Mouse (Mus musculus): Measurements from ENCODE around the gene Sectm1a. TPM values are rescaled to one million over a fixed set of nuclear protein-coding genes. Genes with fewer than 3 reads are reported as not detected.

The Sectm1a gene
- not detected for polyA plus RNA-seq (2012; fragmentation: generic; extraction: Trizol)
- long read RNA-seq, experiment 1: 0 reads
- long read RNA-seq, experiment 2: 0 reads

DNA sequence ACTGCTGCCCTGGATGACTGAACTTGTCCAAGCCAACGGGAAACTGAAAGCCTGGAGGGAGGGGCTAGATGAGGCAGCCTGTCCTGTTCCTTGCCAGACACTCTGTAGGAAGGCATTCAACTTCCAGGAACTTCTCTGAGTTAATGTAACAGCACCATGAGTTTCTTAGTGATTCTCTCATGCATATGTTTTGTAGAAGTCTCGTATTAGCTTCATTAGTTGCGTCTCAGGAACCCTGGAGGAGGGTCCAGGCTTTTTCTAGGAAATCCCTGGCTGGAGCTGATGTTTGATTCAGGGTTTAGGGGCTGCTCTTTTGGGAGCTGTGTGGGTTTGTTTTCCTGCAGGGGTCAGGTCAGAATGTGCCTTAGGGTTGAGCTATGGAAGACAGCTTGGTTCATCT lies at the start of gene Sectm1a:
Sectm1a (minus strand) TSS at position 101 of the 400 bp plus-strand sequence.
- TF ChIP-seq MYOG (IDR thresholded peaks at IDR 0.05; ENCODE audit: control insufficient read depth, extremely low read depth, insufficient read length) (no peak), FOSL1 (IDR thresholded peaks at IDR 0.05; ENCODE audit: insufficient read depth, low read length, poor library complexity, severe bottlenecking) (no peak), USF1 (IDR thresholded peaks at IDR 0.05; ENCODE audit: low read depth) (no peak), MYOD1 (IDR thresholded peaks at IDR 0.05; ENCODE audit: control insufficient read depth, insufficient read length, low read depth) (no peak), MAX (IDR thresholded peaks at IDR 0.05) (no peak), CEBPB (IDR thresholded peaks at IDR 0.05; ENCODE audit: low read depth) (no peak), CTCF (IDR thresholded peaks at IDR 0.05; ENCODE audit: control insufficient read depth, insufficient read depth, insufficient read length) (no peak)
- H3K79me2 ChIP-seq (ENCODE audit: control insufficient read depth, insufficient read depth): no peaks in the 10 kb centered on the region

DNA sequence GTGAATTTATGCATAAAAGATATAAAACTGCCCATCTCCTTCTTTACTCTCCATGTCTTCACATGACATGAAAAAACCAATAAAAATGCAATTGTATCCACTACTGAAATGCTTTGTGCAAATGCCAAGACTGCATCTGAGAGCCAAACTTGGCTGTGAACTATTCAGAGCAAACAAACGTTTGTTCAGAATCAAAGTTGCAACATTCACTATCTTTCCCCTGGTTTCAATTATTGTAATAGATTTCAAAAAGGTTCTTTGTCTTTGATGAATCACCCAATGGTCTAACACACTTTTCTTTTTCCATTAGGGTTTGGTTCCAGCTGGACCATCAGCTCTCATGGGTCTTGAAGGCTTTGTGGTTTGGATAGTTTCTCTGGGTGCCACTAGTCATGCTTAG lies 48.6 kb upstream of the Sectm1a start:
- H3K27me3 ChIP-seq (ENCODE audit: control insufficient read depth, insufficient read depth, insufficient read length): no peaks in the 10 kb centered on the region
- no peaks in the 10 kb centered on the region for H3K79me3 ChIP-seq (ENCODE audit: low read depth)
- H3K4me3 ChIP-seq (ENCODE audit: insufficient read depth, poor library complexity, severe bottlenecking): no peak overlapping the region
- no peaks in the 10 kb centered on the region for H3K36me3 ChIP-seq (ENCODE audit: control insufficient read depth, insufficient read depth)
- H3ac ChIP-seq (ENCODE audit: control insufficient read depth, insufficient read length, low read depth): no peak overlapping the region
- no peaks in the 10 kb centered on the region for H3K79me2 ChIP-seq (ENCODE audit: control insufficient read depth, insufficient read depth)
- TF ChIP-seq MYOD1 (IDR thresholded peaks at IDR 0.05; ENCODE audit: control insufficient read depth, insufficient read length, low read depth): no peak
- no peak for TF ChIP-seq MAX (IDR thresholded peaks at IDR 0.05)
- TF ChIP-seq CEBPB (IDR thresholded peaks at IDR 0.05; ENCODE audit: low read depth): peak; percentile 92
- TF ChIP-seq CTCF (IDR thresholded peaks at IDR 0.05; ENCODE audit: control insufficient read depth, insufficient read depth, insufficient read length): no peak
- no peak for TF ChIP-seq FOSL1 (IDR thresholded peaks at IDR 0.05; ENCODE audit: insufficient read depth, low read length, poor library complexity, severe bottlenecking)
- peak; percentile 67 for TF ChIP-seq USF1 (IDR thresholded peaks at IDR 0.05; ENCODE audit: low read depth)
- TF ChIP-seq MYOG (IDR thresholded peaks at IDR 0.05; ENCODE audit: control insufficient read depth, extremely low read depth, insufficient read length): no peak

More for the DNA sequence above, at the start of gene Sectm1a:
- Histone ChIP-seq H3K79me3 (ENCODE audit: low read depth) (no peaks in the 10 kb centered on the region), H3K27me3 (ENCODE audit: control insufficient read depth, insufficient read depth, insufficient read length) (peaks cover 26% of the 10 kb centered on the region), H3ac (ENCODE audit: control insufficient read depth, insufficient read length, low read depth) (no peak within 1 kb of the TSS), H3K4me3 (ENCODE audit: insufficient read depth, poor library complexity, severe bottlenecking) (no peak within 1 kb of the TSS), H3K36me3 (ENCODE audit: control insufficient read depth, insufficient read depth) (no peaks in the 10 kb centered on the region)

DNA sequence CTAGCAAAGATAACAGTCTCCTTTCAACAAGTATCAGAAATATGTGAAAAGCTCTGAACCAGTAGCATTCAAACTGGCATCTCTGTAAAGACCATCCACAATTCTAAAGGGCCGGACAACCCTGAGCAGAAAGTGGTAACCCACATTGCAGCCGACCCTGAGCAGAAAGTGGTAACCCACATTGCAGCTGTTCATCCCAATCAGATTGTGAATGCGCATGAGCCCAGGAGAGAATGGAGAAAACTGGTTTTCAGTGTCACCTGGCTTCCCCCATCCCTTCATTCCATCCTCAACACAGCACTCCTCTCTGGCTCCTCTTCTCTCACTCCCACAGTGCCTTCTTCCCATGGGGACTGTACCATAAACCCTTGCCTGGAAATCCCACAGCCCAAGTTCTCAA lies 46.4 kb upstream of the Sectm1a start:
- TF ChIP-seq USF1 (IDR thresholded peaks at IDR 0.05; ENCODE audit: low read depth): no peak
- peak; percentile 62 for TF ChIP-seq MYOD1 (IDR thresholded peaks at IDR 0.05; ENCODE audit: control insufficient read depth, insufficient read length, low read depth)
- TF ChIP-seq MYOG (IDR thresholded peaks at IDR 0.05; ENCODE audit: control insufficient read depth, extremely low read depth, insufficient read length): no peak
- TF ChIP-seq MAX (IDR thresholded peaks at IDR 0.05): no peak
- no peak overlapping the region for H3ac ChIP-seq (ENCODE audit: control insufficient read depth, insufficient read length, low read depth)
- H3K79me2 ChIP-seq (ENCODE audit: control insufficient read depth, insufficient read depth): no peaks in the 10 kb centered on the region
- H3K79me3 ChIP-seq (ENCODE audit: low read depth): no peaks in the 10 kb centered on the region
- H3K4me3 ChIP-seq (ENCODE audit: insufficient read depth, poor library complexity, severe bottlenecking): no peak overlapping the region
- H3K27me3 ChIP-seq (ENCODE audit: control insufficient read depth, insufficient read depth, insufficient read length): no peaks in the 10 kb centered on the region
- no peaks in the 10 kb centered on the region for H3K36me3 ChIP-seq (ENCODE audit: control insufficient read depth, insufficient read depth)

DNA sequence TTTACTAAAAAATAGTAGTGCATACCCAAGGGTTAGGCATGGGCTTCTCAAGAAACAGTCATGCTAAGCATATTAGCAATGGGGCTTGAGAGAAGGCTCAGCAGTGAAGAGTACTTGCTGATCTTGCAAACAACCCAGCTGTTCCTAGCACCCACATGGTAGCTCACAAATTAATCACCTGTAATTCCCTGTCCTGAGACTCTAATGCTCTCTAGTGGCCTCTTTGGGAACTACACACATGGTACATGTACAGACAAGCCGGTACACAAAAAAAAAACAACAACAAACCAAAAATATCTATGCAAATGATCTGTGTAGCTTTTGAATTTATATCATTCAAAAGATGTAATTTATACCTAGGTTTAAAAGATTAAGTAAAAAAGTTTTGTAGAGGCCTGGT lies 45.4 kb upstream of the Sectm1a start:
- no peaks in the 10 kb centered on the region for H3K79me2 ChIP-seq (ENCODE audit: control insufficient read depth, insufficient read depth)
- no peaks in the 10 kb centered on the region for H3K27me3 ChIP-seq (ENCODE audit: control insufficient read depth, insufficient read depth, insufficient read length)
- H3K4me3 ChIP-seq (ENCODE audit: insufficient read depth, poor library complexity, severe bottlenecking): no peak overlapping the region
- no peaks in the 10 kb centered on the region for H3K79me3 ChIP-seq (ENCODE audit: low read depth)
- H3ac ChIP-seq (ENCODE audit: control insufficient read depth, insufficient read length, low read depth): no peak overlapping the region
- TF ChIP-seq USF1 (IDR thresholded peaks at IDR 0.05; ENCODE audit: low read depth) (no peak), FOSL1 (IDR thresholded peaks at IDR 0.05; ENCODE audit: insufficient read depth, low read length, poor library complexity, severe bottlenecking) (no peak), CEBPB (IDR thresholded peaks at IDR 0.05; ENCODE audit: low read depth) (no peak), MYOD1 (IDR thresholded peaks at IDR 0.05; ENCODE audit: control insufficient read depth, insufficient read length, low read depth) (no peak), CTCF (IDR thresholded peaks at IDR 0.05; ENCODE audit: control insufficient read depth, insufficient read depth, insufficient read length) (no peak), MYOG (IDR thresholded peaks at IDR 0.05; ENCODE audit: control insufficient read depth, extremely low read depth, insufficient read length) (no peak), MAX (IDR thresholded peaks at IDR 0.05) (no peak)
- H3K36me3 ChIP-seq (ENCODE audit: control insufficient read depth, insufficient read depth): no peaks in the 10 kb centered on the region

DNA sequence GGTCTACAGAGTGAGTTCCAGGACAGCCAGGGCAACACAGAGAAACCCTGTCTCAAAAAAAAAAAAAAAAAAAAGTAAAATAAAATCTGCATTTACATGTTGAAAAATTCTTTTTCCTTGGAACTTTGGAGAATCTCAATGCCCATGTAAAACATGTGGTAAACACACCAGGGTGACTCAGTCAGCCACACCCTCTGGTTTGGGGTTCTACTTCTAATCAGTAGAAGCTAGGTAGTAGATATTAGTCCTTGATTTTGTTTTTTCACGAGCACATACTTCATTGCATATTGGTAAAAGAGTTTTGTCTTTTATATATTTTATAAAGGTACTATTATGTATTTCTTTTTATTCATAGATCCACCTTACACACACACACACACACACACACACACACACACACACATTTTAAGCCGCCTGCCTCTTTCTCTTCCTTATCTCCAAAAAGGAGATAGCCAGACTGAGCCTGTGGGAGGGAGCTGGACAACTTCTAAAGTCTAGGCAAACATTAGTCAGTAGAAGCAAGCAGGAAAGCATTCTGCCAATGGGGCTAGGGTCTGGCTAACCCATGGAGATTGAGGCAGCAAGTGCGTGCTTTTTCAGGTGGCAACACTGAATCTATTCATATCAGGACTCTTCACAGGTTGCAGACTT lies 44.6 kb upstream of the Sectm1a start:
- no peak for TF ChIP-seq MAX (IDR thresholded peaks at IDR 0.05)
- no peak for TF ChIP-seq MYOG (IDR thresholded peaks at IDR 0.05; ENCODE audit: control insufficient read depth, extremely low read depth, insufficient read length)
- TF ChIP-seq CEBPB (IDR thresholded peaks at IDR 0.05; ENCODE audit: low read depth): no peak
- TF ChIP-seq MYOD1 (IDR thresholded peaks at IDR 0.05; ENCODE audit: control insufficient read depth, insufficient read length, low read depth): no peak
- no peak for TF ChIP-seq CTCF (IDR thresholded peaks at IDR 0.05; ENCODE audit: control insufficient read depth, insufficient read depth, insufficient read length)
- no peak for TF ChIP-seq USF1 (IDR thresholded peaks at IDR 0.05; ENCODE audit: low read depth)
- TF ChIP-seq FOSL1 (IDR thresholded peaks at IDR 0.05; ENCODE audit: insufficient read depth, low read length, poor library complexity, severe bottlenecking): no peak
- Histone ChIP-seq H3K36me3 (ENCODE audit: control insufficient read depth, insufficient read depth) (no peaks in the 10 kb centered on the region), H3ac (ENCODE audit: control insufficient read depth, insufficient read length, low read depth) (no peak overlapping the region), H3K27me3 (ENCODE audit: control insufficient read depth, insufficient read depth, insufficient read length) (no peaks in the 10 kb centered on the region), H3K79me2 (ENCODE audit: control insufficient read depth, insufficient read depth) (no peaks in the 10 kb centered on the region), H3K4me3 (ENCODE audit: insufficient read depth, poor library complexity, severe bottlenecking) (no peak overlapping the region), H3K79me3 (ENCODE audit: low read depth) (no peaks in the 10 kb centered on the region)
